Mouse (Mus musculus) heart, postnatal 36 days (tissue): ENCODE results near the gene Zfp777. TPM values are rescaled to one million over a fixed set of nuclear protein-coding genes. Genes with fewer than 3 reads are reported as not detected.

Source experiments
- DNase-seq, 2 experiments: peaks; one replicate each; pipeline ENCODE4 v3.0.0; 2021 to 2022
- intact Hi-C: fragments of 180-260 bp; cut with DNase I; formaldehyde crosslinking; loops from one replicate; pipeline ENCODE4 v1.15.1; 2025
- microRNA-seq, 2 experiments: library from miRNA; unstranded; fragments of <30 nt; microRNA quantifications; one replicate each; pipeline ENCODE4 v1.2.0; 2021; ENCODE audit warnings: borderline number of aligned reads in 2 of 2
- total RNA-seq, 2 experiments: library from RNA; stranded (reverse); gene quantifications; 2 replicates each; pipeline ENCODE4 v1.2.3; 2021

Zfp777 gene
- total RNA-seq, 2 experiments from 2014 or later, result 12.0 to 16.4 TPM

DNA sequence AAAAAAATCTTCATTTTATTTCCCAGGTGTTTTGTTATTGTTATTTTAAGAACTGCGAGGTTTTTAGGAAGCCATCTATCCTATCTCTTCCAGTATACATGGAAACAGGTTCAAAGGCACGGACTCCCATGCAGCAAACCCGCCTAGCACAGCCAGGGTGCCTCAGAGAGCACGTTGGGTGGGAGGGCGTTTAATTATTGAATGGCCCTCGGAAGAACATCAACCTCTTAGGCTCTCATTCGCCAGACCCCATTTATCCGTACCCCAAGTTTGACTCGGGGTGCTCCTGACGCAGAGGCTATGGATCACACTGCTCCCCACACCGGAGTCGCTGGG lies 1.6 kb downstream of the Zfp777 start:
- intact Hi-C loops, result loop anchor here (5.0 kb wide), 1 partner anchor 170 kb away; the partner anchor contains the start of gene Zfp282
- no peak for DNase-seq

DNA sequence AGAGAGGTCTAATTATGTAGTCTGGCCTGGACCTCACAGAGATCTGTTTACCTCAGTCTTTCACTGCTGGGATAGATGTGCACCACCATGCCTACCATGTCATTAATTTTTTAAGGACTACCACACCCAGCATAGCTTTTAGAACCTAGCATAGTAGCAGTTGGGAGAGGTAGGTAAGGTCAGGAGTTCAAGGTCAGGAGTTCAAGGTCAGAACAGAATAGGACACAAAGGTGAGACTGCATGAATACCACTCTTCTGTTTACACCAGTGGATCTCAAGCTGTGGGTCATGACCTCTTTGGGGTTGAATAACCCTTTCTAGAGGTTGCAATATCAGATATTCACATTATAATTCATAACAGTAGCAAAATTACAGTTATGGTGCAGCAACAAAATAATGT lies 16.1 kb downstream of the Zfp777 start:
- no peak for DNase-seq

DNA sequence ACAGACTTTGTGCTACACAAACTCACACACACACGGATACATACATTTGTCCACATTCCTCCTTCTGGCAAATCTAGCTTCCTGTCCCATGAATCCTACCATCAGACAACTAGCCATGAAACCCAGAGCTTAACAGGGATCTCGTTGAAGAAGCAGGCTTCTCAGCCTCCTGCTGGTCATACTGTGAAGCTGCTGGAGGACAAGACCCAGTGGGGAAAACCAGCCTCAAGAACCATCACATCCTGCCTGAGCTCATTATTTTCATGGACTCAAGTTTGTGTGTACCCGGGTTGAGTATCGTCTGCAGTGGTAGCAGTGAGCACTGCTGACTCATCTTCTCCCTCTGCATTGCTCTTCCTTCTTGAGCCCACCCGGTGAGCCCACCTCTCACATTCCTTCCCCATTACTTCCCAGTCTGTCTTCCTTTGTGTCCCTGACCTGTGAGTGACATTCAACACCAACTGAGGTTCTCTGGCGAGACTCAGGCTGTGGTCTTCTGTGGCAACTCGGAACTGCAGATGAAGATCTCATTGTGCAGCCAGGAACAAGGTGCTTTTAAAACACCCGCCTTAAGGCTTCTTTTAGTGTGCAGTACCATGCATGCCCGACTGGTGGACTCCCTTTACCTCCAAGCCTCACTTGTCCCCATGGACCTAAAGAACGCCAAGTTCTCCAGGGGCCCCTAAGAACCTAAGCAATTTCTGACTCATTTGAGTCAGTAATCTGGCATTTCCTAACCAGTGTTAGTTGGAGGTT lies 22.6 kb downstream of the Zfp777 start:
- no peak for DNase-seq
- intact Hi-C loops, result no loop called here

More for the DNA sequence above, 16.1 kb downstream of the Zfp777 start:
- intact Hi-C loops, result no loop called here

DNA sequence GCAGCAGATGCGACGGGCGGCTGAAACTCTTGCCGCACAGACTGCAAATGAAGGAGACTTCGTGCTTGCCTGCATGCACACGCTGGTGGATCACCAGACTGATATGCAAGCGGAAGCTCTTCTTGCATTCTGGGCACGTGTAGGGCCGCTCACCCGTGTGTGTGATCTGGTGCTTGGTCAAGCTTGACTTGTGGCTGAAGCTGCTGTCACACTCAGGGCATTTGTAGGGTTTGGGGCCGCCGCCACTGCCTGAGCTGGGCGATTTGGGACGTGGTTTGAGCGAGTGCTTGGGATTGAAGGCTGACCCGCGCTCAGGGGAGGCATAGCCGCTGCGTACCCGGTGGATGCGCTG lies 23.7 kb downstream of the Zfp777 start:
- intact Hi-C loops, result no loop called here
- DNase-seq, result no peak

DNA sequence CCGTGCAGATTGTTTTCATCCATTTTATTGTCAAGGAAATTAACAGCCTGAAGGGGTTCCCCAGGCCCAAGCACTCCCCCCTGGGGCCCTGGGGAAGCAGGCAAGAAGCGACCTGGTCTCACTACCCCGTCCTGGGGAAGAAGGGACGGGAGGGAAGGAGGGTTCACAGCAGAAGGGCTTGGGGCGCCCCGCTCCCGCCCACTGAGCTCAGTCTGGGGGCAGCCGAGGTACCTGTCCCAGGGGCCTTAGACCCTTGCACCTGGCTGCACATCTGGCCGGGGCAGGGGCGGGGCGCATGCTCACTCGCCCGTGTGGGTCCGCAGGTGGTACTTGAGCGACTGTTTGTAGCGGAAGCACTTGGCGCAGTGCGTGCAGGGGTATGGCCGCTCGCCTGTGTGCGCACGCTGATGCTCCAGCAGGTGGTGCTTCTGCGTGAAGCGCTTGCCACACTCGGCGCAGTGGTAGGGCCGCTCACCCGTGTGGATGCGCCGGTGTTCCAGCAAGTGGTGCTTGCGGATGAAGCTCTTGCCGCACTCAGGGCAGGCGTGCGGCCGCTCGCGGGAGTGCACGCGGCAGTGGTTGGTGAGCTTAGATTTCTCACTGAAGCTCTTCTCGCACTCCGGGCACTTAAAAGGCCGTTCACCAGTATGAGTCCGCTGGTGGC lies 24.2 kb downstream of the Zfp777 start:
- intact Hi-C loops, result no loop called here
- no peak for DNase-seq

DNA sequence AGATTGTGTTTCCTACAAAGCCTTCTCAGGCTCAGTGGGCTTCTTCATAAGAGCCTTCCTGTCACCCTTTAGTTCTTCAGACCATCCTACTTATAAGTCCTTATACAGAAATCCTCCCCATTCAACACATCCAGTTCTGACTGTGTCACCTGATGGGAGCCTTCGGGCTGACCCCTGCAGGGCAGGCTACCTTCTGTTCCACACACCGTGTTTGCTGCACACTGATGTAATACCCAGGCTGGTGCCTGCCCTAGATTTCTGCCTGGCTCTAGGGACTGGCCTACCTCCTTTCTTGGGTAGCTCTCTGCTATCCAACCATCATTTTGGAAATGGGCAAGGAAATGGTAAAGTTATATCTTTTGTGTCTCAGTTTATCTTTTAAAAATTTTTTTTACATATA lies 26.0 kb downstream of the Zfp777 start:
- no peak for DNase-seq
- intact Hi-C loops, result no loop called here

DNA sequence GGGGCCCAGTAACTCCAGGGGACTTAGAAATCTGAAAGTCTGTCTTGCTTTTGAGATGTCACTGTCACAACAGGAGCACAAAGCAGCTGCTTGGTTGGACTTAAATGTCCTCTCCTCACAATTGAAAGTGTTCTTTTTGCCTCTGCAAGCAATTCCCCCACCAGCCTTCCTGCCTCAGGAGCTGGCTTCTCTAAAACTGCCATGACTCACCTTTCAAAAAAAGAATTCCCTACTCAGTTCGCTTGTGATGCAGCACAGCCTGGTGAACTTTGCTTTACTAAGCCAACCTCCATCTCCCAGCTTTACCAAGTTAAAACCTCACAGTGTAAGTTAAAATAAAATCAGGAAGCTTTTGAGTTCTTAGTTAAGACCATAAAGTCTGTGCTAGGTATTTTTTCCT lies 27.0 kb downstream of the Zfp777 start:
- DNase-seq, result no peak
- intact Hi-C loops, result no loop called here

DNA sequence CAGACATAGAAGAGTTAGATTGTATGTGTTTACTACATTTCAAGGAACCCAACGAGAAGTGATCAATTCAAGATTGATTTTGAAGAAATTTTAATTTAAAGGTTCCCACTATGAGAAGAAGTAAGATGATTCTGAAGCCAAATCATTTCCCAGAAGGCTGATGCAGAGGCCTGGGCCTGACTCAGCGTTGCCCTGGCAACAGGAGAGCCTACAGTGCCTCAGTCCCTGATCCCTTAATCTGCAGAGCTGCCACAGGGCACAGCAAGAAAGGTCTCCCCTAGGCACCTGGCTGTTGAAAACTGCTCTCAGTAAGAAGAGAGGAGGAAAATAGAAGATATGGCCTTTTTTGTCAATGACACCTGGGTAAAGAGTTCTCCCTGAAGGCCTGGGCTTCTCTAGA lies 28.7 kb downstream of the Zfp777 start:
- DNase-seq, result no peak
- intact Hi-C loops, result no loop called here

DNA sequence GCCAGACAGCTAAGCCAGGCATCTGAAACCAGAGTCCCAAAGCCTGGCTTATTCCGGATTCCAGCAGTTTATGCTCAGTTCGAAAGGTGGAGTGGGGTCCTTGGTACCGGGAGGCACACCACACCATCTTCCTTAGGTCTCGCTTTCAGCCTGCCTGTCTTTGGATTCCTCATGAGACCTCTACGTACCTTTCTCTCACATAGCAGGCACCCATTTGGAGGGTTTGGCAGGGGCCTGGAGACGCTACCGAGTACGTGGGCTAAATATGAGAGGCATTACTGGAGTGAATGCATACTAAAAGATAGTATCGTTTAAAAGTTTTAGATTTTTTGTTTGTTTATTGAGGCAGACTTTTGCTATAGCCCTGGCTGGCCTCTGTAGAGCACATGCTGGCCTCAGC lies 31.9 kb downstream of the Zfp777 start:
- intact Hi-C loops, result loop anchor here (1.0 kb wide), 1 partner anchor 69 kb away; the partner anchor contains the start of gene Zfp746

DNA sequence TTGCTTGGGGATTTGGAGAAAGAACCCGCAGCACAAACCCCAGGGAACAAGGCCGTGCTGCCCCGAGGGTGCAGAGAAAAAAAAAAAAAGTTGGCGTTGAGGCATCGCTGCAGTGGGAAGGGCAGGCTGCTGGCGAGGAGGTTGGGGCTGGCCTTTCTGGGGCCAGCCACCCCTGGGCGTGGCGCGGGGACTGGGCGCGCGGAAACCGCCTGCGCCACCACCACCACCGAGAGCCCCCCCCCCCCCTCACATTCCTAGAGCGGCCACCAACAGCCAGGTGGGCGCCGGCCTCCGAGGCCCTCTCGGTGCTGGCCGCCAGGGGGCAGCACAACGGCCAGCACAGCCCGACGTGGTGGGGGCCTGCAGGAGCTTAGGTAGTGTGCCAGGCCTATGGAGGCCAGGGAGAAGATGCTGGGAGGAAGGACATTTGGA lies 32.6 kb downstream of the Zfp777 start:
- intact Hi-C loops, result loop anchor here (1.0 kb wide), 1 partner anchor 70 kb away; the partner anchor contains the start of gene Zfp746

More for the DNA sequence above, 31.9 kb downstream of the Zfp777 start:
- no peak for DNase-seq

DNA sequence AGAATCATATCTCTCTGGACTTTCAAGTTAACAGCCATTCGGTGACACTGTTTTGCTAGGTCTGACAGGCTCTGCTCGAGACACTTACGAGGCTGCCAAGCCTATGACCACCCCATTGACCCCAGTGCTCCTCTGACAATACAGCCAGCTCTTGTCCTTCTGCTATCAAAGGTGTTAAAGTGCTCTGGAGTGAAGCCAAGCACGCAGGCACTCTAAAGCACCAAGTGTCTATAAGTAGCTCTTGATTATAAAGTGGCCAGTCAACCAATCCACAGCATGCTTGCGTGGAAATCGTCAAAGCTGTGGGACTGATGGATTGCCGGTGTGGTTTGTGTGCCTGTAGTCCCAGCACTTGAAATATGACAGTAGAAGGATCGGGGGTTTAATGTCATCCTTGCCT lies 38.0 kb downstream of the Zfp777 start:
- peak; percentile 17 to 25 for DNase-seq
- intact Hi-C loops, result no loop called here

More for the DNA sequence above, 32.6 kb downstream of the Zfp777 start:
- DNase-seq, result peak; percentile 45 to 59

DNA sequence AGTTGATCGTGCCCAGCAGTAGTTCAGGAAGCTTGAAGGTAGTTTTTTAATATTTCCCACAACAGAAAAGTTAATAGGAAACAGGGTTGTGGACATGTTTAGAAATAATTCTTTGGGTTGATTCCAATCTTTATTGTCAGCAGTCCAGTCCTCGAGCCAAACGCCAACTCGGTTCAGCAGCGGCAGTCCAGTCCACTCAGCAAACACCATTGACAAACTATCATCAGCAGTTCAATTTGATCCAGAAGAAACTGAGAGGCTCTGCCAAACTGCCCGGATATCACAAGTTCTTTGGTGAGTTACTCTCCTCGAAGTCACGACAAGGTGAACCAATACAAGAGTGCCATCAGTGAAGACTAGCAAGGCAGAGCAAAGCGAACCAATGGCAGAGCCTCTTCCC lies 53.0 kb downstream of the Zfp777 start:
- no peak for DNase-seq
- intact Hi-C loops, result no loop called here

DNA sequence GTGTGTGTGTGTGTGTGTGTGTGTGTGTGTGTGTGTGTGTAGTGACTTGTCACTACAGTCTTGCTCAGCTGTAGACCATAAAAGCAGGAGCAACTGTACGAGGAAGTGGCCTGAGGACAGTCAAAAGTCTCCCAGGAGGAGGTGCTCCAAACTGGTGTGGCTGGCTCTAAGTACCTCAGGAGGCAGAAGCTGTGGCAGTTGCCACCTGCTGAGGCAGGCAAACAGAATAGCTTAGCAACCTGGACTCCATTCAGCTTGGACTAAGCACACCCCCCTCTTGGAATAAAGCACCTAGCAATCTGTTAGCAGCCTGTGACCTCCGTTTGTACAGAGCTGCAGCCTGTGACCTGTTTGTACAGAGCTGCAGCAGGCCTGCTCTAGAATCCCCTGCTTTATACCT lies 64.8 kb downstream of the Zfp777 start:
- DNase-seq, result no peak
- intact Hi-C loops, result no loop called here

DNA sequence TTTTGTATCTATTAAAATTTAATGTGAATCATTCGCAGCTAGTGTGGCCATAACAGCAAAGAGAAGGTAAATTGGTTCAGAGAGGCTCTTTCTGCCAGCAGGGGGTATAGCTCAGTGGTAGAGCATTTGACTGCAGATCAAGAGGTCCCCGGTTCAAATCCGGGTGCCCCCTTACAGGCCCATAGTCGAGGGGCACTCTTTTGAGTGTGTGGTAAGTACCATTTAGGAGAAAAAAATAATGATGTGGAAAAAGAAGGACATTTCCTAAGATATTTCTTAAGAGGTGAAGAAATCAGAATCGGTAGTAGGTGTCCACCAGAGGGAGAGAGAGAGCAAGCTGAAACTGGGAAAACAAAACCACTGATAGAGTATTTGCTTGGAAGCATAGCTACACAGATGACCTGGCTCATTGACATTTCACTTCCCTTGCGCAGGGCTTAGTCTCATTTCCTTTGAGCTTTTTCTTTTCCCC lies 69.8 kb downstream of the Zfp777 start:
- DNase-seq, result peak; percentile 79
- intact Hi-C loops, result no loop called here

DNA sequence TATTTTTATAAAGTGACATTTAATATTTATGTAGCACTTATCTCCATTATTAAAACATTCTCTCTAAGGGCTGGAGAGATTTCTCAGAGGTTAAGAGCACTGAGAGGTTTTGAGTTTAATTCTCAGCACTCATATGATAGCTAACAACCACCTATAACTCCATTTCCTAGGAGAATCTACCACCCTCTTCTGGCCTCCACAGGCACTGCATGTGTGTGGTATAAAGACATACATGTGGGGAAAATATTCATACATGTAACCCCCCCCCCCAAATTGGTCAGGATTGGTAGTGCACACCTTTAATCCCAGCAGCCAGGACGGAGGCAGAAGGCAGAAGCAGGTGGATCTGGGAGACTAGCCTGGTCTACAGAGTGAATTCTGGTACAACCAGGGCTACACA lies 74.1 kb downstream of the Zfp777 start:
- intact Hi-C loops, result no loop called here
- no peak for DNase-seq

Small RNA genes within 50 kb of the gene (microRNA-seq; reads per million reads assigned to microRNA genes)
- gene Gm24563, result 0 reads per million in 2 experiments

Other genes with a start within 250 kb of the Zfp777 start
- 10 to 100 TPM; 38.4 to 50.1 TPM for gene Pdia4, start 235.5 kb downstream of the Zfp777 start, total RNA-seq
- gene Zfp786, start 218.0 kb downstream of the Zfp777 start, total RNA-seq, result under 1 TPM; 0.68 to 0.72 TPM
- 1 to 10 TPM; 5.6 to 8.0 TPM for gene Zfp398, start 213.2 kb downstream of the Zfp777 start, total RNA-seq
- gene Zfp282, start 171.7 kb downstream of the Zfp777 start, total RNA-seq, result 1 to 10 TPM; 6.0 to 6.1 TPM
- 1 to 10 TPM; 8.7 to 9.4 TPM for gene Zfp212, start 128.4 kb downstream of the Zfp777 start, total RNA-seq
- gene Zfp956, start 95.5 kb downstream of the Zfp777 start, total RNA-seq, result 1 to 10 TPM; 1.3 to 3.1 TPM
- 10 to 100 TPM; 10.1 to 12.2 TPM for gene Zfp746, start 37.7 kb upstream of the Zfp777 start, total RNA-seq